Mouse (Mus musculus) CH12.LX (cell line): Measurements from ENCODE around the gene Pikfyve.

Experiments
- CHD1 ChIP-seq: IDR thresholded peaks from 2 replicates; pipeline ENCODE4 v1.6.1; 2012; ENCODE audit warnings: low read depth, low read length, improper control_type of control experiment, inconsistent platforms
- CTCF ChIP-seq, 2 experiments: IDR thresholded peaks in 1 of 2; conservative IDR thresholded peaks in 1 of 2; 2 replicates each; pipeline ENCODE4 v1.5.1; 2011 to 2012; ENCODE audit warnings: low read depth in 2 of 2, low read length in 2 of 2, improper control_type of control experiment in 1 of 2, inconsistent platforms in 1 of 2, mild to moderate bottlenecking in 1 of 2, moderate library complexity in 1 of 2
- E2F4 ChIP-seq: IDR thresholded peaks from 2 replicates; pipeline ENCODE4 v1.6.1; 2011; ENCODE audit warnings: low read depth, low read length, improper control_type of control experiment; ENCODE audit not compliant: insufficient replicate concordance
- IRF4 ChIP-seq: IDR thresholded peaks from 2 replicates; pipeline ENCODE4 v1.6.1; 2014; ENCODE audit warnings: low read depth, mild to moderate bottlenecking, inconsistent platforms, low read length, improper control_type of control experiment
- NRF1 ChIP-seq: IDR thresholded peaks from 2 replicates; pipeline ENCODE4 v1.6.1; 2014; ENCODE audit warnings: low read depth, mild to moderate bottlenecking, inconsistent platforms, low read length, improper control_type of control experiment, moderate library complexity
- POLR2A ChIP-seq: IDR thresholded peaks from 2 replicates; pipeline ENCODE4 v1.6.1; 2011; ENCODE audit warnings: low read depth, mild to moderate bottlenecking, improper control_type of control experiment, low read length
- SIN3A ChIP-seq: IDR thresholded peaks from 2 replicates; pipeline ENCODE4 v1.6.1; 2012; ENCODE audit warnings: low read length, improper control_type of control experiment, inconsistent platforms
- USF1 ChIP-seq: IDR thresholded peaks from 2 replicates; pipeline ENCODE4 v1.6.1; 2014; ENCODE audit warnings: low read depth, mild to moderate bottlenecking, inconsistent platforms, low read length, improper control_type of control experiment
- ZKSCAN1 ChIP-seq: IDR thresholded peaks from 2 replicates; pipeline ENCODE4 v1.6.1; 2012; ENCODE audit warnings: low read depth, inconsistent platforms, low read length, improper control_type of control experiment, borderline replicate concordance
- ZMIZ1 ChIP-seq: IDR thresholded peaks from 2 replicates; pipeline ENCODE4 v1.6.1; 2012; ENCODE audit warnings: low read depth, mild to moderate bottlenecking, inconsistent platforms, low read length, improper control_type of control experiment

GRCm38 (mm10) chr1:65204299-65204698 is 17.8 kb downstream of the Pikfyve start:
- no peak for TF ChIP-seq ZMIZ1
- no peak for TF ChIP-seq CTCF (conservative IDR thresholded peaks at IDR 0.05 in 1 of 2, IDR thresholded peaks at IDR 0.05 in 1 of 2; ENCODE audit: low read depth in 2 of 2, low read length in 2 of 2)
- no peak for TF ChIP-seq POLR2A
- no peak for TF ChIP-seq CHD1
- TF ChIP-seq ZKSCAN1, result no peak
- no peak for TF ChIP-seq NRF1
- TF ChIP-seq USF1, result no peak
- TF ChIP-seq E2F4, result no peak
- no peak for TF ChIP-seq IRF4
- TF ChIP-seq SIN3A, result no peak
